Mouse (Mus musculus): ENCODE data around the gene Gm11111.
"Not testable (repeated sequence)": the region's sequence is repeated elsewhere in the genome, so short reads cannot be mapped to it uniquely, and the experiment has no call there.

Gene Gm11111

GRCm38 (mm10) chr5:98552395-98552794 lies at the start of gene Gm11111:
Gm11111 (plus strand) TSS chr5:98552695.
- no peak for DNase-seq (ENCODE audit: low read depth, low spot score)

GRCm38 (mm10) chr5:98516214-98516613 lies 36.3 kb upstream of the Gm11111 start:
- no peak for DNase-seq (ENCODE audit: low read depth, low spot score)

GRCm38 (mm10) chr5:98520118-98520517 lies 32.4 kb upstream of the Gm11111 start:
- no peak for DNase-seq (ENCODE audit: low read depth, low spot score)

- DNase-seq (ENCODE audit: low read depth, low spot score) = no peak
Measured at GRCm38 (mm10) chr5:98522270-98522977, 30.1 kb upstream of the Gm11111 start.

GRCm38 (mm10) chr5:98523050-98523449 lies 29.4 kb upstream of the Gm11111 start:
- DNase-seq (ENCODE audit: low read depth, low spot score) = no peak

GRCm38 (mm10) chr5:98523783-98524182 lies 28.7 kb upstream of the Gm11111 start:
- no peak for DNase-seq (ENCODE audit: low read depth, low spot score)

GRCm38 (mm10) chr5:98541333-98541732 lies 11.2 kb upstream of the Gm11111 start:
- peak; percentile 11 for DNase-seq (ENCODE audit: low read depth, low spot score)

- DNase-seq (ENCODE audit: low read depth, low spot score) = no peak
Measured at GRCm38 (mm10) chr5:98550285-98550684, 2.2 kb upstream of the Gm11111 start.

GRCm38 (mm10) chr5:98550873-98551272 lies 1.6 kb upstream of the Gm11111 start:
- DNase-seq (ENCODE audit: low read depth, low spot score) = no peak

GRCm38 (mm10) chr5:98552811-98553601 lies 511 bp downstream of the Gm11111 start:
- peak; percentile 10 for DNase-seq (ENCODE audit: low read depth, low spot score)

GRCm38 (mm10) chr5:98561301-98561700 lies 8.8 kb downstream of the Gm11111 start:
- no peak for DNase-seq (ENCODE audit: low read depth, low spot score)

- DNase-seq (ENCODE audit: low read depth, low spot score) = no peak
Measured at GRCm38 (mm10) chr5:98562806-98563205, 10.3 kb downstream of the Gm11111 start.

GRCm38 (mm10) chr5:98563801-98564200 lies 11.3 kb downstream of the Gm11111 start:
- DNase-seq (ENCODE audit: low read depth, low spot score) = no peak

GRCm38 (mm10) chr5:98566461-98567193 lies 14.1 kb downstream of the Gm11111 start:
- DNase-seq (ENCODE audit: low read depth, low spot score) = peak; percentile 84

- DNase-seq (ENCODE audit: low read depth, low spot score) = no peak
Measured at GRCm38 (mm10) chr5:98568481-98568880, 16.0 kb downstream of the Gm11111 start.

- DNase-seq (ENCODE audit: low read depth, low spot score) = peak; percentile 2
Measured at GRCm38 (mm10) chr5:98569029-98569513, 16.6 kb downstream of the Gm11111 start.

- DNase-seq (ENCODE audit: low read depth, low spot score) = no peak
Measured at GRCm38 (mm10) chr5:98572392-98572791, 19.9 kb downstream of the Gm11111 start.

- DNase-seq (ENCODE audit: low read depth, low spot score) = no peak
Measured at GRCm38 (mm10) chr5:98574711-98575470, 22.4 kb downstream of the Gm11111 start.

GRCm38 (mm10) chr5:98575471-98575834 lies 23.0 kb downstream of the Gm11111 start:
- no peak for DNase-seq (ENCODE audit: low read depth, low spot score)

- not testable (repeated sequence) for DNase-seq (ENCODE audit: low read depth, low spot score)
Measured at GRCm38 (mm10) chr5:98576538-98576937, 24.0 kb downstream of the Gm11111 start.

GRCm38 (mm10) chr5:98578398-98578797 lies 25.9 kb downstream of the Gm11111 start:
- DNase-seq (ENCODE audit: low read depth, low spot score) = no peak
